Mouse (Mus musculus): ENCODE results near the gene Ntsr1. TPM values are rescaled to one million over a fixed set of nuclear protein-coding genes. Genes with fewer than 3 reads are reported as not detected.

The Ntsr1 gene
- total RNA-seq, 1 experiment from 2014 or later = not detected

GRCm38 (mm10) chr2:180501217-180501967 is 1.6 kb downstream of the Ntsr1 start:
- no peak for ATAC-seq (replicated peaks; ENCODE audit: low read depth, poor library complexity, severe bottlenecking)

- no peak for ATAC-seq (replicated peaks; ENCODE audit: low read depth, poor library complexity, severe bottlenecking)
These were observed 6.5 kb downstream of the Ntsr1 start for GRCm38 (mm10) chr2:180506281-180506680.

GRCm38 (mm10) chr2:180508455-180509115 is 8.8 kb downstream of the Ntsr1 start:
- ATAC-seq (replicated peaks; ENCODE audit: low read depth, poor library complexity, severe bottlenecking) = no peak

- ATAC-seq (replicated peaks; ENCODE audit: low read depth, poor library complexity, severe bottlenecking) = no peak
These were observed 11.1 kb downstream of the Ntsr1 start for GRCm38 (mm10) chr2:180510867-180511266.

GRCm38 (mm10) chr2:180511875-180512661 is 12.3 kb downstream of the Ntsr1 start:
- 0 out of 2 replicates have a peak, but pooled peaks have one; percentile 18 for ATAC-seq (replicated peaks; ENCODE audit: low read depth, poor library complexity, severe bottlenecking)

- ATAC-seq (replicated peaks; ENCODE audit: low read depth, poor library complexity, severe bottlenecking) = no peak
These were observed 13.2 kb downstream of the Ntsr1 start for GRCm38 (mm10) chr2:180513019-180513418.

GRCm38 (mm10) chr2:180513835-180514234 is 14.1 kb downstream of the Ntsr1 start:
- no peak for ATAC-seq (replicated peaks; ENCODE audit: low read depth, poor library complexity, severe bottlenecking)

GRCm38 (mm10) chr2:180521437-180522221 is 21.9 kb downstream of the Ntsr1 start:
- no peak for ATAC-seq (replicated peaks; ENCODE audit: low read depth, poor library complexity, severe bottlenecking)

GRCm38 (mm10) chr2:180522825-180523224 is 23.0 kb downstream of the Ntsr1 start:
- ATAC-seq (replicated peaks; ENCODE audit: low read depth, poor library complexity, severe bottlenecking) = no peak

GRCm38 (mm10) chr2:180527447-180527846 is 27.7 kb downstream of the Ntsr1 start:
- no peak for ATAC-seq (replicated peaks; ENCODE audit: low read depth, poor library complexity, severe bottlenecking)

- no peak for ATAC-seq (replicated peaks; ENCODE audit: low read depth, poor library complexity, severe bottlenecking)
These were observed 28.1 kb downstream of the Ntsr1 start for GRCm38 (mm10) chr2:180527883-180528282.

- ATAC-seq (replicated peaks; ENCODE audit: low read depth, poor library complexity, severe bottlenecking) = no peak
These were observed 30.4 kb downstream of the Ntsr1 start for GRCm38 (mm10) chr2:180530130-180530529.

GRCm38 (mm10) chr2:180530584-180530983 is 30.8 kb downstream of the Ntsr1 start:
- no peak for ATAC-seq (replicated peaks; ENCODE audit: low read depth, poor library complexity, severe bottlenecking)

- no peak for ATAC-seq (replicated peaks; ENCODE audit: low read depth, poor library complexity, severe bottlenecking)
These were observed 32.1 kb downstream of the Ntsr1 start for GRCm38 (mm10) chr2:180531671-180532385.

GRCm38 (mm10) chr2:180532386-180532995 is 32.7 kb downstream of the Ntsr1 start:
- ATAC-seq (replicated peaks; ENCODE audit: low read depth, poor library complexity, severe bottlenecking) = no peak

- 0 out of 2 replicates have a peak, but pooled peaks have one; percentile 42 for ATAC-seq (replicated peaks; ENCODE audit: low read depth, poor library complexity, severe bottlenecking)
These were observed 33.5 kb downstream of the Ntsr1 start for GRCm38 (mm10) chr2:180533237-180533636.

GRCm38 (mm10) chr2:180543675-180544074 is 43.9 kb downstream of the Ntsr1 start:
- no peak for ATAC-seq (replicated peaks; ENCODE audit: low read depth, poor library complexity, severe bottlenecking)

- no peak for ATAC-seq (replicated peaks; ENCODE audit: low read depth, poor library complexity, severe bottlenecking)
These were observed 45.3 kb downstream of the Ntsr1 start for GRCm38 (mm10) chr2:180545046-180545445.
